Mouse (Mus musculus) retina, embryonic 14.5 days (tissue): ENCODE results near the gene Gpx7.
"Not testable (repeated sequence)": the region's sequence is repeated elsewhere in the genome, so short reads cannot be mapped to it uniquely, and the experiment has no call there.

ENCODE experiments used
- DNase-seq: peaks from one replicate; pipeline ENCODE4 v3.0.0-alpha.2; 2015; ENCODE audit warnings: low spot score

Gpx7 gene

DNA sequence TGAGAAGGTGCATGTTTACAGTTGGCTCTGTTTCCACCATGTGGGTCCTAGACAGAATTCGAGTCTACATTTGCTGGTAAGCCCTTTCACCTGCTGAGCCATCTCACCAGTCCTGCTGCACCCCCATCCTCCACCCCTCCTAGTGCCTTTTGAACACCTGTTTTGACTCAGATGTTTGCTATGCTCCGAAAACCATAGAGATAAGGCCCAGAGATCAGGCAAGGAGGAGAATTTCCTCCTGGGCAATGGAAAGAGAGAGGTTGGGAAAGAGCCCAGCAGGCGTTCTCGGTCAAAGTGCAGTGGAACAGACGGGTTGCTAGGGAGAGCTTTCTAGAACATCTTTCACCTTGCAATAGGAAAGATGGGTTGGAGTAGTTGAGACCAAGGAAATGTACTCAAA lies 15.6 kb downstream of the Gpx7 start:
- no peak for DNase-seq

GRCm38 (mm10) chr4:108388741-108389140 lies 18.0 kb downstream of the Gpx7 start:
- DNase-seq, result peak; percentile 30

DNA sequence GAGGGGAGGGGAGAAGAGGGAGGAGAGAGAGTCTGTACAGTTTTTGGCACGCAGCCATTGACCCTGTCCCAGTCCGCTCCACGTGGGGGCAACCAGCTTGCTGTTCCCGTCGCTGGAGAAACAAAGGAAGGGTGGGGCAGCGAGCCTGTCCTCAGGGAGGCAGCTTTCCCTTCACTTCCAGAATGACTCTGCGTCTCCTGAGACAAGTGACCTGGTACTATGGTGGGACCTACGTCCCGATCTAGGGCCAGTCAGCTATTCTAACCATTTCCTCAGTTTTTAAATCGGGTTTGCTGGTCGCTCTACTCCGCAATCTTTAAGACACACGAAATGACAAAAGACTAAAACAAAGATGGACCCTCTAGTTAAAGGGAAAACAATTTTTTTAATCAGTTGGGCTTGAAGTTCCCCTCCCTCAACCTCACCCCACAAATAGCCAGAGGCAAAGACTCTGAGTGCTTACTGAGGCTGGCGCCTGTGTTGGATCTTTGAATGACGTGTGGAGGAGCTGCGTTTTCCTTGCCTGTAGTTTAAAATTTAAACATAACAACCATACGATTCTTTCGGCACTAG lies 19.0 kb downstream of the Gpx7 start:
- DNase-seq, result peak; percentile 64

- peak; percentile 7 for DNase-seq
These were observed 19.7 kb downstream of the Gpx7 start for GRCm38 (mm10) chr4:108387106-108387505.

DNA sequence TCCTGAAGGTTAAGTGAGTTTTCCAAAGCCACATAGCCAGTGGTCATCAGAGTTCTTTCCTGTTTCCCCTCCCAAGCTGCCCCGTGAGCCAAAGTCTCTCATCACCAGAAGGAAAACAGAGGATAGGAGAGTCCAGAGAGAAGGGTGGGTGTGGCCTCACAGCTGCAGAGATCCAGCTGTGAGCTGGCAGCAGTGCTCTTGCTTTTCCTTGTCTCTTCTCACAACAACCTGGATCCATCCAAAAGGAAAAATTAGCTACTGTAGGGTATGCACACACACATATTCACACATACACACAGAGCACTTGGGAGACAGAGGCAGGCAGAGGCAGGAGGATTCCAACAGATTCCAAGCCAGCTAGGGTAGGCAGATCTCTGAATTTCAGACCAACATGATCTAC lies 20.7 kb downstream of the Gpx7 start:
- DNase-seq, result no peak

DNA sequence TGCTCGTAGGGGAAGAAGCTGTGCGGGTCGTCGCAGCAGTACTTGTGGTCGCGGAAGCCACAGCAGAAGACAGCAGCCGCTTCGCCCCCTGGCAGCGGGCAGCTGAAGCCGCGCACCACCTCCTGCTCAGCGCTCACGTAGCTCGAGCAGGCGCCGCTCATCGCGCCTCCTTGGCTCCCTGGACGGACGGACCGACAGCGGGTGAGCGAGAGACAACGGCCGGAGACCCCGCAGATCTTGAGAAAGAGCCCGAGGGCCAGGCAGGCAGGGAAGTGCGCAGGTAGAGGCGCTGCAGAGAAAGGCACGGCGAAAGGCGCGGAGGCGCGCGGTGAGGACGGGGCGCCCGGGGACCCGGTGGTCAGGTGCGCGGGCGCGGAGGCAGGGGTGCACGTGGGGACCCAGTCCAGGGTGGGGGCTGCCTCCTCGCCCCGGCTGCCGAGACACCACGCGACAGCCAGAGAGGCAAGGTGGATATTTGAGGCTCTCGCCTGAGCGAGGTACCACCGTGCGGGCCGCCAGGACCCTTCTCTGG lies 23.5 kb downstream of the Gpx7 start, which contains the start of gene Shisal2a:
Gene Shisal2a (minus strand): TSS at position 167 of the 532 bp plus-strand sequence.
- peak; percentile 59 for DNase-seq

DNA sequence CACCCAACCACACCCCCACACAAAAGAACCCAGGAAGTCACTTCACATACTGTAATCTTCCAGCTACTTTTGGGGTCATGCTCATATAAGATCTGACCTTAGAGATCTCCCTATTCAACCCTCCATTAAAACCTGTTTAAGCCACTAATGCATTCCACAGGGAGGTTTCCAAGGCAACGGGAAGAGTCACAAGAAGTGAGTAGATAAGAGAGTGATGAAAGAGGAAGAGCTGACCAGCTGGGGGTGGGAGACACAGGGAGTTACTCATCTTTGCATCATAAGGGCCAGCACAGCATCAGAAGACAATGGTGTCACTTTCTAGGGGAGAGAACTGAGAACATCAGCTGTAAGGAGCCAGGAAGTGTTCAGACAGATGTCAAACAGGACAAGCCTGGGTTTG lies 26.6 kb downstream of the Gpx7 start:
- DNase-seq, result peak; percentile 7

DNA sequence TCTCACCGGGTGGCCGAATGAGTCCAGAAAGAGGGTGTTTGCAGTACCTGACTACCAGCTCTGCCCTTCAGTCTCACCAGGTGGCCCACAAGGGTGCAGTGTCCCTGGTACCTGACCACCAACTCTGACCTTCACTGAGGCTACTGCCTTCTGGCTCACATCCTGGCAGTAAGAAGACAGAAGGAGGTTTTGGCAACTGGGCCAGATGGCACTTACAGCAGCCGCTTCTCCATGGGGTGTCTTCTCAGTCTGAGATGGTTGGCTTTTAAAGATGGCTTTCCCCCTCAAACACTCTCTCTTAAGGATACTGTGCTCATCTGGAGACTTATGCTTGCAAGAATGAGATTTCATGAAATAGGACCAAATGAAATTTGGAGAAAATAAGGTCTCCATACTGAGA lies 27.3 kb downstream of the Gpx7 start:
- no peak for DNase-seq

GRCm38 (mm10) chr4:108372166-108372565 lies 34.6 kb downstream of the Gpx7 start:
- no peak for DNase-seq

DNA sequence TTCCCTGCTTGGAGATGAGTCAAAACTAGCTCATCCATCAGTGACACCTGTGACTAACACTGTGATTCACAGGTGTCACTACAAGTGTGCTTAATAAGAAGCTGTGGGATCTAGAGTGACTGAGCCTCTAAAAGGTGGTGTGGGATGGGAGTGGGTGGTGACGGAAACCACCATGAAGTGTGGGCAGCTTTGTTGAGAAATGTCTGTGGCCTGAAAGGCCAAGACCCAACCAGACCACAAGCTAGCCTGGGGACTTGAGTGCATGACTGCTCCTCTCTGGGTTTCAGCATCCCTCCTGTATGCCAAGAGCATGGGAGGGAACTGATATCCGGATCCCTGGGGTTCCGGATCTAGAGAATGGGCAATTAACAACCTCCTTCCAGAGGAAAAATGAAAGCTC lies 35.3 kb downstream of the Gpx7 start:
- DNase-seq, result no peak

DNA sequence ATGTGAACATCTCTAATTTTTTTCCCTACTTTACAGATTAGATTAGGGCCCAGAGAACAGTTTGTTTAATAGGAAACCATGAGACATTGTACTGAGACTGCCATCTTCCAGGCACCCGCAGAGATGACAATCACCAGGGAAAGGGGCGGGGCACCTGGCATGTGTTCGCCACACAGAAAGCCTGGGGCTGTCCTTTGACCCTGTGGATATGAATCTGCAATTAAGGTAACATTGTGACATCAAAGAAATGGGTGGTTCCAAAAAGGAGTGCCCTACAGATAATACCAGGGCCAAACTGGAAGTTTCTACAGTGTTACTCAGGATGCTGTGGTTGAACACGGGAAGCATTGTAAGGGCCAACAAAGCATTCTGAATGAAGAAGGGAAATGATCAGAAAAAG lies 36.4 kb downstream of the Gpx7 start:
- DNase-seq, result no peak

- DNase-seq, result no peak
These were observed 37.5 kb downstream of the Gpx7 start for GRCm38 (mm10) chr4:108369254-108369653.

GRCm38 (mm10) chr4:108364111-108364476 lies 42.7 kb downstream of the Gpx7 start:
- no peak for DNase-seq

DNA sequence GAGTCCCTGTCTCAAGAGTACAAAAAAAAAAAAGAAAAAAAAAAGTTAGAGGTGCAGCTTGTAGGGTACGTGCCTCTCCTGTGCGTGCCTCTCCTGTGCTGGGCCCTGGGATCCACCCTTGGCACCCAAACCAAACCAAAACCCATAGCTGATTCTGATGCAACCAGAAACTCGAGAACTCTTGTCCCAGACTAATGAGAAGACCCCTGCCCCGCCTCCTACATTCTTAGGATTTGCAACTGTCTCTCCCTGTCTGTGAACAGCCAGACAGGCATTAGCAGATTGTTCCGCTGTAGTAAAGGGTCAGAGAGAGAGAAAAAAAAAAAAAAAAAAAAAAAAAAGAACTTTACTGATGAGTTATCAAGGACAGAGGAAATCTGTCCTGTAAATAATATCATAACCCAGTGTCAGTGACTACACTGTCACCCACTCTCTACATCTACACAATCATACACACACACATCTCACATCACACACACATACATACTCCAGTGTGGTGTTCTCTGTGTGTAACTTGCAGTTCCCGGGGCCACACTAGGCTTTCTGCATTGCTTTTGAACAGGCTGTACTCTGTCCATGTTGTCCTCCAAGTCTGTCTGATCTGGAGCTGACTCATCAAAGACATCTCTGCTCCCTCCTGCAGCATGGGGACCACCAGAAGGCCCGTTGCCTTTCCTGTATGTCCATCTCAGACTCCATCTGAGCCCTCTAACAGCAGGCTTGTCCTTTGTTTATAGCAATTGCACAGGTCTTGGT lies 43.2 kb downstream of the Gpx7 start:
- DNase-seq, result peak; percentile 67

DNA sequence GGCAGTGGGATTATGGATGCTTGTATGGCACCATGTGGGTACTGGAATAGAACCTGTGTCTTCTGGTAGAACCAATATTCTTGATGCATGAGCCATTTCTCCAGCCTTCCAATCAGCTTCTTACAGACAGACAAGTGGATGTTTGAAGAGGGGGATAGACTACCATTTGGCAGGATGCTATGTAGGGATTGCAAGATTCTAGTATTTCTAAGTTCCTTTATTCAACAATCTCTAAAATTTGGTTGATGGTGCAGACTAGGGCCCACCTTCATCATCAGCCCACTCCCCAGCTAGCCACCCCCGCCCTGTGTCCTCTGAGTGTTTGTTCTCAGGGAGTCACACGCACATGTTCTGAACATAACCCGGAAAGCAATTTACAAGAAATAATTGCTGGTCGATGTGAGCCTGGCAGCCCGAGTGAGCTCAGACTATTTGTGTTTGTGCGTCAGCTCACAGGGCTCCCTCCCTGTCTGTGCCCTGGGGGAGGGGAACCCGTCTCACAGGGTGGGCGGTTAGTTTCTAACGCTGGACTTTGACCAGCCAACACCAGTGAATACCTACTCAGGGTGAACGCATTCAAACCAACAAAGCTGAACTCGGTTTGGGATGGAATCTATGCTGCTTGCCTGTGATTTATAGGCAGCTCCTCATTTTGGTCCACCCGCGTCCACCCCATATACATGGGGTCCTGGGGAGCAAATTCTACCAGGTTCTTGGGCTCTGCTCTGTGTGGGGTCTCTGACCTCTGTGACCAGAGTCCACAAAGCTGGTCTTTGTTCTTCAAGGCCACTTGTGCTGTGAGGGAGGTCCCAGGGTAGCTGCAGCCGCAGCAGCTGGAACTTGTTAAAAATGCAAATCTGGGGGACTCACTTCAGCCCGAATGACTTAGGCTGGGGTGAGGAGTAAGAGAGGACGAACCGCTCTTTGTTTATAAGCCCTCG lies 44.2 kb downstream of the Gpx7 start:
- DNase-seq, result peak; percentile 82

DNA sequence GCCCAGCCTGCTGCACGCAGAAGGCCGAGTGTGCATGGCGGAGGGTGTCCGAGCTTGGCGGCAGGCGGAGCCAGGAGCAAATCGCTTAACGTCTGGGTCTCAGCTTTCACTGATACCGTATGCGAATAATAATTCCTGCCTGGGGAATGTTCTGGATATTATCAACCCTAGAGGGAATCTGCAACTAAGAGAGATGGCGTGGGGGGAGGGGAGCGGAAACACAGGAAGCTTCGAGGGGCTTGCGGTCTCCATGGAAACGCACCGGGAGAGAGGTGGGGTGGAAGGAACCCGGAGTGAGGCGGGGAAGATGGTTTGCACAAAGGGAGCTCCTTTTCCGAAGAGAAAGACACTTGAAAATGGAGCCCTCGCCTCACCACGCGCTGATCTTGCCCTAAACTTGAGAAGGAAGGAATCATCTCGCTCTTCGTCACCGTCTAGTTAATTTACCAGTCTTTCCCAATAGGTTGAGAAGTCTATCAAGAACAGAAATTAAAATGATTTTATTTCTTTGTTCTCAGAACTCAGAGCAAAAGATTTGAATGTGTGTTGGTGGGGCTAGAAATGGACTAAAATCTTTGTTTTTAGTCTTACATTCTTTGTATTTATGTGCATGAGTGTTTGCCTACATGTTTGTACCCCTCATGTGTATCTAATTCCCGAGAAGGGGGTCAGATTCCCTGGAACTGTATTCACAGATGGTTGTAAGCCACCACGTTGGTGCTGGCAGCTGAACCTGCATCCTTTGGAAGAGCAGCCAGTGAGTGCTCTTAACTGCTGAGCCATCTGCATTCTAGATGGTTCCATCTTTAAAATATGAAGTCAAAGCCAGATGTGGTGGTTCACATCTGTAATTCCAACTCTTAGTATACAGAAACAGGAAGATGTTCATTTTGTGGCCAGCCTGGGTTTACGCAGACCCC lies 46.4 kb downstream of the Gpx7 start:
- DNase-seq, result peak; percentile 93

GRCm38 (mm10) chr4:108358498-108358897 lies 48.3 kb downstream of the Gpx7 start:
- DNase-seq, result no peak

DNA sequence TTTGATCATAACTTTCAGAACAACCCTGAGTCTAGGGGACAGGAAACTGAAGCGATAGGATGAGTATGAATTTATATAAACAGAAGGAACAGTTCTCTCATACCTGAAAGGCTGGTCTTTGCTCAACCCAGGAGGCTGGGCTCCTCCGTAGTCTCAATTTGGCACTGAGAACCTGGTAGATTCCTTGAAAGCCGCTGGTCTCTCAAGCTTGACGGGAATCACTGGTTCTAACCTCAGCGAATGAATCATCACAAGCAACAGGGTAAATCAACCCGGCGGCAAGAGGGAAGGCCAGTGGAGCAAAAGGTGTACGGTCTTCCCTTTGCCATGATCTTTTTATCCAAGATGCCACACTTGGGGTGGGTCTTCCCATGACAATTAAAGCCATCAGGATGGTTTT lies 49.3 kb downstream of the Gpx7 start:
- DNase-seq, result no peak

- not testable (repeated sequence) for DNase-seq
These were observed 53.2 kb downstream of the Gpx7 start for GRCm38 (mm10) chr4:108353591-108353990.

DNA sequence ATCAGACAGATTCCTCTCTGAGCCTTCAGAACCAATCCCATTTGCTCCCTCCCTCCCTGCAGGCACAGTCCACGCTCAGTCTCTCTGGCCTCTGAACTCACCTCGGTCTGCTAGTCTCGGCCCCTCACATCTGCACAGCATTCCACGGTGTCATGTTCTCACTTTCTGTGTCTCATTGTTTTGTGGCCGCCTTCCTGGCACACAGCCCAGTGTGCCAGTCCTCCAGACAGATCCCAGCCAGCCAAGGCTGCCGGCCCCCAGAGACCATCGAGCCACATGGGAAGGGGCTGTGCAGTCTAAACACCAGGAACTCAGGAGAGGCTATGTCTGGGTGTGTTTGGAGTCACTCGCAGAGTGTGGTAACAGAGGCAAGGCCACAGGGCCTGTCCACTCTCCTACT lies 55.9 kb downstream of the Gpx7 start:
- peak; percentile 60 for DNase-seq
